Mouse (Mus musculus): ENCODE data around the gene Nav2. TPM values are rescaled to one million over a fixed set of nuclear protein-coding genes. Genes with fewer than 3 reads are reported as not detected.

The Nav2 gene
- total and polyA plus RNA-seq, 3 experiments, result under 0.01 TPM; not detected in 2

DNA sequence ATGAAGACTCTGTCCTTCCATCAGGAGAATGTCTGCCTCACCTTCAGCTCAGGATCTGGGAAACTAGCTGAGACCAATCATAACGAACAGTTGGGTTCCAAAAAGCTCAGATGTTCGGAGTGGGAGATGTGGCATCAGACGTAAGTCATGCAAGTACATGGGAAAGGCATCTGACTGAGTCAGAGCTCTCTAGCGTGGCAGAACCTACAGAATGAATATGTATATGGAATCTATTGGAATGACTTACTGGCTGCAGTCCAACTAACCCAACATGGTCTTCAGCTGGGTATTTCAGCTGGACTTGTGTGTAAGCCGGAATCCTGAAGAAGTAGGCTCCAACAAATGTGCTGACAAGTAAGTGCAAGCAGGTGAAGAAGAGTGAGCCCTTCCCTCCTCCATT lies 199.6 kb downstream of the Nav2 start:
- no peak for TF ChIP-seq ZC3H11A (IDR thresholded peaks at IDR 0.05; ENCODE audit: low read depth, low read length)
- TF ChIP-seq POLR2A (IDR thresholded peaks at IDR 0.05; ENCODE audit: low read depth, low read length), result no peak
- TF ChIP-seq UBTF (IDR thresholded peaks at IDR 0.05; ENCODE audit: low read depth, low read length), result no peak
- TF ChIP-seq MYC (IDR thresholded peaks at IDR 0.05; ENCODE audit: low read depth, low read length), result no peak
- no peak for TF ChIP-seq SMC3 (IDR thresholded peaks at IDR 0.05; ENCODE audit: low read depth, low read length)
- no peak for TF ChIP-seq ZKSCAN1 (IDR thresholded peaks at IDR 0.05; ENCODE audit: borderline replicate concordance, low read depth, low read length)
- TF ChIP-seq PAX5 (IDR thresholded peaks at IDR 0.05; ENCODE audit: low read length), result no peak
- TF ChIP-seq JUND (conservative IDR thresholded peaks at IDR 0.05; ENCODE audit: low read depth, low read length), result no peak
- no peak for TF ChIP-seq GABPA (IDR thresholded peaks at IDR 0.05; ENCODE audit: insufficient replicate concordance, low read depth, low read length)
- no peak for TF ChIP-seq MXI1 (IDR thresholded peaks at IDR 0.05; ENCODE audit: low read depth, low read length)
- TF ChIP-seq E2F4 (IDR thresholded peaks at IDR 0.05; ENCODE audit: insufficient replicate concordance, low read depth, low read length), result no peak
- TF ChIP-seq NELFE (IDR thresholded peaks at IDR 0.05; ENCODE audit: low read depth, low read length), result no peak
- no peak for TF ChIP-seq ELF1 (IDR thresholded peaks at IDR 0.05; ENCODE audit: low read depth, low read length)
- in situ Hi-C loops (cut with MboI; ENCODE audit: low pct_ligation_motif_present, low pct_unique_long_range_greater_than_20kb, low sequenced_read_pairs) (loop anchor here (25.0 kb wide), 1 partner anchor 146 kb away; no protein-coding TSS in a partner anchor), dilution Hi-C loops (cut with MboI; ENCODE audit: extremely low pct_ligation_motif_present, extremely low pct_unique_long_range_greater_than_20kb, low sequenced_read_pairs) (no loop called here)
- Histone ChIP-seq H3K36me3 (replicated peaks in 1 of 2; ENCODE audit: control insufficient read depth in 1 of 2, insufficient read depth in 1 of 2, low read length in 1 of 2) (no peaks in the 10 kb centered on the region), H3K9ac (ENCODE audit: insufficient read depth, low read depth) (no peak overlapping the region), H3K27ac (ENCODE audit: insufficient read depth, low read depth) (no peak overlapping the region), H3K9me3 (replicated peaks; ENCODE audit: low read length) (no peaks in the 10 kb centered on the region), H3K4me1 (ENCODE audit: control insufficient read depth in 1 of 2, insufficient read depth in 2 of 2) (no peaks in the 10 kb centered on the region), H3K79me2 (replicated peaks; ENCODE audit: control insufficient read depth, extremely low read depth, insufficient read depth, poor library complexity, severe bottlenecking) (no peaks in the 10 kb centered on the region), H3K4me3 (replicated peaks in 1 of 3; ENCODE audit: low read depth in 2 of 3, low read length in 2 of 3, poor library complexity in 1 of 3) (no peak overlapping the region), H3K4me2 (ENCODE audit: insufficient read depth, low read depth, poor library complexity, severe bottlenecking) (no peak overlapping the region), H3K27me3 (replicated peaks) (peaks cover 79% of the 10 kb centered on the region)
- DNase-seq (ENCODE audit: extremely low read depth), result no peak

DNA sequence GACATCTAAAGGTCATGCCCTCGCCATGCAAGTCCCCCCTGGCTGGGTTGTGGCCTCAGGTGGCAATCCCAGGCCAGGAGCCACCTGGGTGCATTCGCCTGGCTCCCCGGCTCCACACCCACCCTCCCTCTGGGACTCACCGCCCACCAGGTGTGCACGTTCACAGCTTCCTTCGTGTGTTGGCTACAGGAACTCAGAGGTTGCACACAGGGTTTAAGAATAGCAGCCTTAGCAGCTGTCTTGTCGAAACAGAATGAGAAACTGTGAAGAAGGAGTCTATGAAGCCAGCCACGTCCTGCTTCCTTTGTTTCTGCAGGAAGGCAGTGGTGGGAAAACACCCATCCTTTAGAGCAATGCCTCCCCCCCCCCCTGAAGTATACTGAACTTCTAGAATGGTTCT lies 210.5 kb downstream of the Nav2 start:
- peaks cover 77% of the 10 kb centered on the region for H3K27me3 ChIP-seq (replicated peaks)

More for the DNA sequence above, 210.5 kb downstream of the Nav2 start:
- no peak for DNase-seq (ENCODE audit: extremely low read depth)
- Histone ChIP-seq H3K4me1 (ENCODE audit: control insufficient read depth in 1 of 2, insufficient read depth in 2 of 2) (peaks cover 0 to 4% of the 10 kb centered on the region in 2 experiments; a peak in 1 of 4 replicates), H3K9ac (ENCODE audit: insufficient read depth, low read depth) (no peak overlapping the region), H3K27ac (ENCODE audit: insufficient read depth, low read depth) (no peak overlapping the region), H3K4me3 (replicated peaks in 1 of 3; ENCODE audit: low read depth in 2 of 3, low read length in 2 of 3, poor library complexity in 1 of 3) (no peak overlapping the region), H3K36me3 (replicated peaks in 1 of 2; ENCODE audit: control insufficient read depth in 1 of 2, insufficient read depth in 1 of 2, low read length in 1 of 2) (no peaks in the 10 kb centered on the region), H3K4me2 (ENCODE audit: insufficient read depth, low read depth, poor library complexity, severe bottlenecking) (no peak overlapping the region), H3K9me3 (replicated peaks; ENCODE audit: low read length) (no peaks in the 10 kb centered on the region), H3K79me2 (replicated peaks; ENCODE audit: control insufficient read depth, extremely low read depth, insufficient read depth, poor library complexity, severe bottlenecking) (no peaks in the 10 kb centered on the region)
- in situ Hi-C loops (cut with MboI; ENCODE audit: low pct_ligation_motif_present, low pct_unique_long_range_greater_than_20kb, low sequenced_read_pairs), result loop anchor here (25.0 kb wide), 1 partner anchor 157 kb away; no protein-coding TSS in a partner anchor
- dilution Hi-C loops (cut with MboI; ENCODE audit: extremely low pct_ligation_motif_present, extremely low pct_unique_long_range_greater_than_20kb, low sequenced_read_pairs), result no loop called here
- TF ChIP-seq KAT2A (IDR thresholded peaks at IDR 0.05; ENCODE audit: insufficient replicate concordance, low read length) (no peak), ZKSCAN1 (IDR thresholded peaks at IDR 0.05; ENCODE audit: borderline replicate concordance, low read depth, low read length) (no peak), BHLHE40 (IDR thresholded peaks at IDR 0.05; ENCODE audit: low read depth, low read length) (no peak), MAFK (IDR thresholded peaks at IDR 0.05; ENCODE audit: insufficient replicate concordance, low read length) (no peak), TCF12 (IDR thresholded peaks at IDR 0.05; ENCODE audit: low read depth, low read length) (no peak), USF1 (IDR thresholded peaks at IDR 0.05; ENCODE audit: low read depth, low read length) (no peak), ELF1 (IDR thresholded peaks at IDR 0.05; ENCODE audit: low read depth, low read length) (no peak), MYC (IDR thresholded peaks at IDR 0.05; ENCODE audit: low read depth, low read length) (no peak), TBP (conservative IDR thresholded peaks at IDR 0.05; ENCODE audit: low read depth, low read length) (no peak), MAX (IDR thresholded peaks at IDR 0.05; ENCODE audit: low read length) (no peak), USF2 (conservative IDR thresholded peaks at IDR 0.05; ENCODE audit: low read depth, low read length) (no peak), ETS1 (conservative IDR thresholded peaks at IDR 0.05; ENCODE audit: low read depth, low read length) (no peak), RAD21 (IDR thresholded peaks at IDR 0.05; ENCODE audit: low read depth, low read length) (no peak), EP300 (IDR thresholded peaks at IDR 0.05; ENCODE audit: low read length) (no peak), ZMIZ1 (IDR thresholded peaks at IDR 0.05; ENCODE audit: low read depth, low read length) (no peak), RCOR1 (conservative IDR thresholded peaks at IDR 0.05; ENCODE audit: low read depth, low read length) (no peak)
